Mouse (Mus musculus) Patski (cell line): ENCODE measurements around the gene Wfdc1. TPM values are rescaled to one million over a fixed set of nuclear protein-coding genes. Genes with fewer than 3 reads are reported as not detected.

Experiments used
- ATAC-seq: fragments of 100-300 bp; one replicate; pipeline ENCODE4 v1.8.0; 2021
- CTCF ChIA-PET: fragments of 350-600 bp; sonication (Branson Sonifier 250); formaldehyde crosslinking; loops from one replicate; lab custom pipeline; 2022; ENCODE audit warnings: inconsistent platforms; lab: Charles Lee
- POLR2A ChIA-PET: fragments of 350-600 bp; sonication (Branson Sonifier 250); formaldehyde crosslinking; loops from one replicate; lab custom pipeline; 2022; ENCODE audit warnings: antibody characterized with exemption, inconsistent platforms; lab: Charles Lee
- DNase-seq: peaks from one replicate; pipeline ENCODE4 v3.0.0-alpha.2; 2011; ENCODE audit warnings: low read depth, low spot score
- H3K27me3 ChIP-seq: fragments of 371-371 bp; one replicate; pipeline ENCODE4 v1.5.1; 2021
- CTCF ChIP-seq: fragments of 100-300 bp; IDR thresholded peaks from one replicate; pipeline ENCODE4 v1.5.1; 2021
- in situ Hi-C: fragments of 300-500 bp; cut with MboI; formaldehyde crosslinking; loops from 3 replicates; pipeline ENCODE4 v1.11.1; 2018; ENCODE audit warnings: low pct_unique_long_range_greater_than_20kb, mixed read lengths
- polyA plus RNA-seq: library from polyadenylated mRNA; unstranded; gene quantifications from one replicate; pipeline ENCODE4 v1.2.3, GENCODE M21; 2021

Wfdc1 gene
- polyA plus RNA-seq, 1 experiment from 2014 or later = not detected

- no peak for TF ChIP-seq CTCF
- peaks cover 53% of the 10 kb centered on the region for H3K27me3 ChIP-seq
- DNase-seq = no peak
- ChIA-PET CTCF (no interaction called here), POLR2A (no interaction called here)
- in situ Hi-C loops = no loop called here
- ATAC-seq = no peak
Measured at GRCm38 (mm10) chr8:119637381-119637780, 28.8 kb upstream of the Wfdc1 start.

- ChIA-PET CTCF (interaction anchor here (0.9 kb wide), 1 partner anchor 12 kb away, joined by 3 read pairs; no protein-coding TSS in a partner anchor), POLR2A (no interaction called here)
- ATAC-seq (no peak), DNase-seq (no peak)
- in situ Hi-C loops = no loop called here
- H3K27me3 ChIP-seq = peaks cover 51% of the 10 kb centered on the region
- no peak for TF ChIP-seq CTCF
Measured at GRCm38 (mm10) chr8:119638261-119638660, 27.9 kb upstream of the Wfdc1 start.

- ATAC-seq = no peak
- in situ Hi-C loops = no loop called here
- peaks cover 42% of the 10 kb centered on the region for H3K27me3 ChIP-seq
- CTCF ChIA-PET = no interaction called here
- POLR2A ChIA-PET = no interaction called here
- no peak for DNase-seq
- no peak for TF ChIP-seq CTCF
Measured at GRCm38 (mm10) chr8:119639798-119640197, 26.4 kb upstream of the Wfdc1 start.

GRCm38 (mm10) chr8:119641058-119641457 is 25.1 kb upstream of the Wfdc1 start:
- H3K27me3 ChIP-seq = peaks cover 46% of the 10 kb centered on the region
- TF ChIP-seq CTCF = no peak
- DNase-seq (no peak), ATAC-seq (no peak)
- in situ Hi-C loops = no loop called here
- ChIA-PET POLR2A (interaction anchor here (1.3 kb wide), 1 partner anchor 9 kb away, joined by 3 read pairs; no protein-coding TSS in a partner anchor), CTCF (no interaction called here)

- ATAC-seq = no peak
- no peak for DNase-seq
- peaks cover 37% of the 10 kb centered on the region for H3K27me3 ChIP-seq
- in situ Hi-C loops = no loop called here
- CTCF ChIA-PET = no interaction called here
- TF ChIP-seq CTCF = no peak
- POLR2A ChIA-PET = no interaction called here
Measured at GRCm38 (mm10) chr8:119642960-119643359, 23.2 kb upstream of the Wfdc1 start.

DNA sequence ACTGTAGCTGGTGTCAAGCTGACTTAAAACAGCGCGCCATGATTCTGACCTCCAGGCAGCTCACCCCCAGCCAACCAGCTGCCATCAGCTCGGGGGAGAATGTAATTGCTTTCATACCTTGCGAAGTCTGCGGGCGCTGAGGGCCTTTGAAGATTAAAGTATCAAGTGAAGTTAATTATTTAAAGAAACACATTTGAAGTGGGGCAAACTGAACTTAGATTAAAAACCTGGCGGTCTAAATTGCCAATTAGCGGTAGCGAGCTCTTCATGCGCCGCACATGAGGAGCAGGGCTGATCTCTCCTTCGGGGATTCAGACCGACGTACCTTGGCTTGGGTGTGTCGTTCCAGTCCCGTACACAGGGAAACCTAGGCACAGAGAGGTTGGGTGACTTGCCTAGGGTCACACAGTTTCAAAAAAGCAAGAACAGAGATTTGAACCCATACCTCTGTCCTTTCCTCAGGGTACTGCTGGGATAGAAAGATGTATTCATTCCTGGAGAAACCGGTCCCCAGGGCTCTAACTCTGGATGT is 21.7 kb upstream of the Wfdc1 start:
- no peak for TF ChIP-seq CTCF
- H3K27me3 ChIP-seq = peaks cover 37% of the 10 kb centered on the region
- ChIA-PET CTCF (interaction anchor here (1.7 kb wide), 1 partner anchor 39 kb away, joined by 5 read pairs; the partner anchor contains the start of gene Taf1c), POLR2A (no interaction called here)
- in situ Hi-C loops = no loop called here
- no peak for ATAC-seq
- no peak for DNase-seq

- ATAC-seq (no peak), DNase-seq (no peak)
- CTCF ChIA-PET = interaction anchor here (1.7 kb wide), 1 partner anchor 39 kb away, joined by 5 read pairs; the partner anchor contains the start of gene Taf1c
- TF ChIP-seq CTCF = no peak
- POLR2A ChIA-PET = no interaction called here
- H3K27me3 ChIP-seq = peaks cover 37% of the 10 kb centered on the region
- in situ Hi-C loops = no loop called here
Measured at GRCm38 (mm10) chr8:119644981-119645597, 21.1 kb upstream of the Wfdc1 start.

GRCm38 (mm10) chr8:119646197-119646596 is 20.0 kb upstream of the Wfdc1 start:
- CTCF ChIA-PET = no interaction called here
- DNase-seq (no peak), ATAC-seq (no peak)
- in situ Hi-C loops = no loop called here
- peaks cover 35% of the 10 kb centered on the region for H3K27me3 ChIP-seq
- TF ChIP-seq CTCF = no peak
- POLR2A ChIA-PET = no interaction called here

- CTCF ChIA-PET = interaction anchor here (1.9 kb wide), 1 partner anchor 9 kb away, joined by 4 read pairs; no protein-coding TSS in a partner anchor
- TF ChIP-seq CTCF = no peak
- POLR2A ChIA-PET = no interaction called here
Measured at GRCm38 (mm10) chr8:119646846-119647245, 19.3 kb upstream of the Wfdc1 start.

DNA sequence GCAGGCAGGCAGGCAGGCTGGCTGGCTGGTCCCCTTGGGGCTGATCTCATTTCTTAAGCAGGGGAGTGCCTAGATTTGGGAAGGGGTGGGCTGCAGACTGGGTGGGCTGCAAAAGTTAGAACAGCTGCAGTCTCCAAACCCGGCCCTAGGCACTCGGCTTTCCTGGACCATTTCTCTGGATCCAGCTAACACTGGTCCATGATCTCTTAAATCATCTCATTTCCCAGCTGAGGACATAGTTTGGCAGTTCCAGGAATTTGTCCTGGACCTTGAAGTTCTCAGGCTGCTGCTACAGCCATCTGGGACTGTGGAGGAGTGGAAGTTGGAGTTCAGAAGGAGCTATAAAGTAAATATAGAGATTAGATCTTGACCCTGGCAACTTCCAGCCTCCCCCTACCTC is 14.8 kb upstream of the Wfdc1 start:
- POLR2A ChIA-PET = no interaction called here
- CTCF ChIA-PET = no interaction called here
- H3K27me3 ChIP-seq = peaks cover 26% of the 10 kb centered on the region
- DNase-seq = no peak
- in situ Hi-C loops = no loop called here
- TF ChIP-seq CTCF = no peak
- ATAC-seq = no peak

More at GRCm38 (mm10) chr8:119646846-119647245, 19.3 kb upstream of the Wfdc1 start:
- in situ Hi-C loops = no loop called here
- no peak for DNase-seq
- ATAC-seq = no peak
- H3K27me3 ChIP-seq = peaks cover 33% of the 10 kb centered on the region
